Mouse (Mus musculus): ENCODE measurements around the gene Sema6d.

GRCm38 (mm10) chr2:124668431-124668830 is 578.7 kb downstream of the Sema6d start:
- TF ChIP-seq CTCF (IDR thresholded peaks at IDR 0.05; ENCODE audit: borderline replicate concordance, extremely low read depth, insufficient read depth, insufficient read length): no peak
- no peak for TF ChIP-seq POLR2A (IDR thresholded peaks at IDR 0.05; ENCODE audit: borderline replicate concordance, extremely low read depth, insufficient read depth, insufficient read length, poor library complexity, severe bottlenecking)

All from brain, embryonic 14.5 days (tissue).